Mouse (Mus musculus): Measurements from ENCODE around the gene Odf2l. TPM values are rescaled to one million over a fixed set of nuclear protein-coding genes. Genes with fewer than 3 reads are reported as not detected.

Gene Odf2l
- polyA plus RNA-seq, 1 experiment: 1.4 TPM

GRCm38 (mm10) chr3:145131210-145131868, 13.0 kb downstream of the Odf2l start:
- Histone ChIP-seq H3K4me1 (ENCODE audit: control insufficient read depth, insufficient read depth, insufficient read length) (no peaks in the 10 kb centered on the region), H3K27ac (ENCODE audit: insufficient read depth, low read length) (no peak overlapping the region), H3K4me3 (ENCODE audit: extremely low read depth, insufficient read depth, insufficient read length) (no peak overlapping the region), H3K27me3 (ENCODE audit: control insufficient read depth, insufficient read depth, low read length) (no peaks in the 10 kb centered on the region), H3K36me3 (ENCODE audit: control insufficient read depth, insufficient read depth, low read length) (peaks cover 3% of the 10 kb centered on the region)
- peak in 1 of 2 experiments; percentile 9 for DNase-seq (ENCODE audit: low read depth in 1 of 2, low spot score in 2 of 2)
- peak; percentile 8; the same call in 1 of the 2 replicates for TF ChIP-seq CTCF (IDR thresholded peaks at IDR 0.05; ENCODE audit: extremely low read depth, insufficient read depth, insufficient read length, insufficient replicate concordance)
- no peak for TF ChIP-seq POLR2A (IDR thresholded peaks at IDR 0.05; ENCODE audit: low read depth, low read length)
- 51% methylated on average over 3 of the region's 3 CpGs for WGBS

GRCm38 (mm10) chr3:145140236-145140635, 21.8 kb downstream of the Odf2l start:
- DNase-seq (ENCODE audit: low read depth in 1 of 2, low spot score in 2 of 2): no peak
- TF ChIP-seq CTCF (IDR thresholded peaks at IDR 0.05; ENCODE audit: extremely low read depth, insufficient read depth, insufficient read length, insufficient replicate concordance) (no peak), POLR2A (IDR thresholded peaks at IDR 0.05; ENCODE audit: low read depth, low read length) (no peak)
- Histone ChIP-seq H3K36me3 (ENCODE audit: control insufficient read depth, insufficient read depth, low read length) (no peaks in the 10 kb centered on the region), H3K4me3 (ENCODE audit: extremely low read depth, insufficient read depth, insufficient read length) (no peak overlapping the region), H3K27ac (ENCODE audit: insufficient read depth, low read length) (no peak overlapping the region), H3K4me1 (ENCODE audit: control insufficient read depth, insufficient read depth, insufficient read length) (no peaks in the 10 kb centered on the region), H3K27me3 (ENCODE audit: control insufficient read depth, insufficient read depth, low read length) (no peaks in the 10 kb centered on the region)
- WGBS: 92% methylated on average over 4 of the region's 4 CpGs

GRCm38 (mm10) chr3:145142925-145143324, 24.5 kb downstream of the Odf2l start:
- H3K4me3 ChIP-seq (ENCODE audit: extremely low read depth, insufficient read depth, insufficient read length): no peak overlapping the region
- no peak for TF ChIP-seq POLR2A (IDR thresholded peaks at IDR 0.05; ENCODE audit: low read depth, low read length)
- TF ChIP-seq CTCF (IDR thresholded peaks at IDR 0.05; ENCODE audit: extremely low read depth, insufficient read depth, insufficient read length, insufficient replicate concordance): no peak
- H3K4me1 ChIP-seq (ENCODE audit: control insufficient read depth, insufficient read depth, insufficient read length): no peaks in the 10 kb centered on the region
- H3K27ac ChIP-seq (ENCODE audit: insufficient read depth, low read length): no peak overlapping the region
- no peaks in the 10 kb centered on the region for H3K36me3 ChIP-seq (ENCODE audit: control insufficient read depth, insufficient read depth, low read length)
- no peaks in the 10 kb centered on the region for H3K27me3 ChIP-seq (ENCODE audit: control insufficient read depth, insufficient read depth, low read length)
- DNase-seq (ENCODE audit: low read depth in 1 of 2, low spot score in 2 of 2): no peak

GRCm38 (mm10) chr3:145143856-145144255, 25.5 kb downstream of the Odf2l start:
- no peaks in the 10 kb centered on the region for H3K4me1 ChIP-seq (ENCODE audit: control insufficient read depth, insufficient read depth, insufficient read length)
- H3K36me3 ChIP-seq (ENCODE audit: control insufficient read depth, insufficient read depth, low read length): no peaks in the 10 kb centered on the region
- no peak overlapping the region for H3K4me3 ChIP-seq (ENCODE audit: extremely low read depth, insufficient read depth, insufficient read length)
- WGBS: 93% methylated on average over 10 of the region's 10 CpGs
- TF ChIP-seq POLR2A (IDR thresholded peaks at IDR 0.05; ENCODE audit: low read depth, low read length) (no peak), CTCF (IDR thresholded peaks at IDR 0.05; ENCODE audit: extremely low read depth, insufficient read depth, insufficient read length, insufficient replicate concordance) (no peak)
- H3K27me3 ChIP-seq (ENCODE audit: control insufficient read depth, insufficient read depth, low read length): no peaks in the 10 kb centered on the region
- no peak for DNase-seq (ENCODE audit: low read depth in 1 of 2, low spot score in 2 of 2)
- no peak overlapping the region for H3K27ac ChIP-seq (ENCODE audit: insufficient read depth, low read length)

- Histone ChIP-seq H3K4me1 (ENCODE audit: control insufficient read depth, insufficient read depth, insufficient read length) (no peaks in the 10 kb centered on the region), H3K27ac (ENCODE audit: insufficient read depth, low read length) (no peak overlapping the region), H3K27me3 (ENCODE audit: control insufficient read depth, insufficient read depth, low read length) (no peaks in the 10 kb centered on the region), H3K4me3 (ENCODE audit: extremely low read depth, insufficient read depth, insufficient read length) (no peak overlapping the region), H3K36me3 (ENCODE audit: control insufficient read depth, insufficient read depth, low read length) (0 out of 2 replicates have a peak, but pooled peaks cover 1% of the 10 kb centered on the region)
- 95% methylated on average over 9 of the region's 9 CpGs for WGBS
- DNase-seq (ENCODE audit: low read depth in 1 of 2, low spot score in 2 of 2): no peak
- TF ChIP-seq POLR2A (IDR thresholded peaks at IDR 0.05; ENCODE audit: low read depth, low read length) (no peak), CTCF (IDR thresholded peaks at IDR 0.05; ENCODE audit: extremely low read depth, insufficient read depth, insufficient read length, insufficient replicate concordance) (no peak)
These were observed 28.5 kb downstream of the Odf2l start for GRCm38 (mm10) chr3:145146871-145147270.

GRCm38 (mm10) chr3:145147483-145147882, 29.1 kb downstream of the Odf2l start:
- no peak overlapping the region for H3K27ac ChIP-seq (ENCODE audit: insufficient read depth, low read length)
- no peaks in the 10 kb centered on the region for H3K4me1 ChIP-seq (ENCODE audit: control insufficient read depth, insufficient read depth, insufficient read length)
- H3K4me3 ChIP-seq (ENCODE audit: extremely low read depth, insufficient read depth, insufficient read length): no peak overlapping the region
- H3K27me3 ChIP-seq (ENCODE audit: control insufficient read depth, insufficient read depth, low read length): no peaks in the 10 kb centered on the region
- H3K36me3 ChIP-seq (ENCODE audit: control insufficient read depth, insufficient read depth, low read length): 0 out of 2 replicates have a peak, but pooled peaks cover 1% of the 10 kb centered on the region
- no peak for TF ChIP-seq CTCF (IDR thresholded peaks at IDR 0.05; ENCODE audit: extremely low read depth, insufficient read depth, insufficient read length, insufficient replicate concordance)
- no peak for TF ChIP-seq POLR2A (IDR thresholded peaks at IDR 0.05; ENCODE audit: low read depth, low read length)
- DNase-seq (ENCODE audit: low read depth in 1 of 2, low spot score in 2 of 2): no peak
- 90% methylated on average over 2 of the region's 2 CpGs for WGBS

GRCm38 (mm10) chr3:145147952-145148351, 29.6 kb downstream of the Odf2l start:
- DNase-seq (ENCODE audit: low read depth in 1 of 2, low spot score in 2 of 2): no peak
- TF ChIP-seq CTCF (IDR thresholded peaks at IDR 0.05; ENCODE audit: extremely low read depth, insufficient read depth, insufficient read length, insufficient replicate concordance): no peak
- no peak for TF ChIP-seq POLR2A (IDR thresholded peaks at IDR 0.05; ENCODE audit: low read depth, low read length)

More at GRCm38 (mm10) chr3:145147952-145148351, 29.6 kb downstream of the Odf2l start:
- Histone ChIP-seq H3K4me3 (ENCODE audit: extremely low read depth, insufficient read depth, insufficient read length) (no peak overlapping the region), H3K27me3 (ENCODE audit: control insufficient read depth, insufficient read depth, low read length) (no peaks in the 10 kb centered on the region), H3K36me3 (ENCODE audit: control insufficient read depth, insufficient read depth, low read length) (0 out of 2 replicates have a peak, but pooled peaks cover 1% of the 10 kb centered on the region), H3K27ac (ENCODE audit: insufficient read depth, low read length) (no peak overlapping the region), H3K4me1 (ENCODE audit: control insufficient read depth, insufficient read depth, insufficient read length) (no peaks in the 10 kb centered on the region)

Measured in spleen, adult 2 months (tissue).